Mouse (Mus musculus) neural tube, embryonic 12.5 days (tissue): Measurements from ENCODE around the gene Phlpp2. TPM values are rescaled to one million over a fixed set of nuclear protein-coding genes. Genes with fewer than 3 reads are reported as not detected.
"Not testable (repeated sequence)": the region's sequence is repeated elsewhere in the genome, so short reads cannot be mapped to it uniquely, and the experiment has no call there.

Experiments used
- ATAC-seq: fragments of 200-750 bp; cut with Nextera tagmentation; 2 replicates; pipeline ENCODE4 v1.8.0; 2017; ENCODE audit warnings: low read depth, mild to moderate bottlenecking, moderate TSS enrichment, moderate library complexity; ENCODE audit not compliant: low FRiP score
- H3K27ac ChIP-seq: fragments of 300-500 bp; sonication (generic); 2 replicates; pipeline ENCODE4 v1.5.1; 2016
- H3K27me3 ChIP-seq: fragments of 300-500 bp; sonication (generic); replicated peaks from 2 replicates; pipeline ENCODE4 v1.6.1; 2016; ENCODE audit warnings: mild to moderate bottlenecking
- H3K36me3 ChIP-seq: fragments of 300-500 bp; sonication (generic); 2 replicates; pipeline ENCODE4 v1.6.1; 2016; ENCODE audit warnings: mild to moderate bottlenecking
- H3K4me1 ChIP-seq: fragments of 300-500 bp; sonication (generic); 2 replicates; pipeline ENCODE4 v1.6.1; 2016
- H3K4me2 ChIP-seq: fragments of 300-500 bp; sonication (generic); replicated peaks from 2 replicates; pipeline ENCODE4 v1.6.1; 2016; ENCODE audit warnings: mild to moderate bottlenecking
- H3K4me3 ChIP-seq: fragments of 300-500 bp; sonication (generic); 2 replicates; pipeline ENCODE4 v1.5.1; 2016
- H3K9ac ChIP-seq: fragments of 300-500 bp; sonication (generic); 2 replicates; pipeline ENCODE4 v1.6.1; 2016; ENCODE audit warnings: mild to moderate bottlenecking
- H3K9me3 ChIP-seq: fragments of 300-500 bp; sonication (generic); 2 replicates; pipeline ENCODE4 v1.6.1; 2016; ENCODE audit warnings: mild to moderate bottlenecking
- WGBS: fragments of 180-500 bp; shearing (Covaris S2); methylation state at CpG from one replicate; pipeline ENCODE4 v1.1.7; 2016; 5-methylcytosine and 5-hydroxymethylcytosine counted together
- polyA plus RNA-seq: library from polyadenylated mRNA; unstranded; fragments of >200 nt; fragmentation: Nextera tagmentation; extraction: Ambion mirVana; gene quantifications from 2 replicates; pipeline ENCODE4 v1.2.1, GENCODE M21; 2016

Phlpp2 gene
- polyA plus RNA-seq, 1 experiment from 2014 or later: 3.3 TPM

- Histone ChIP-seq H3K9ac (peak overlapping the region; percentile 93), H3K4me2 (peak overlapping the region; percentile 95), H3K9me3 (no peaks in the 10 kb centered on the region), H3K27ac (peak overlapping the region; percentile 75), H3K4me1 (peaks cover 4% of the 10 kb centered on the region), H3K36me3 (0 out of 2 replicates have a peak, but pooled peaks cover 4% of the 10 kb centered on the region), H3K4me3 (peak overlapping the region; percentile 98), H3K27me3 (no peaks in the 10 kb centered on the region)
- peak; percentile 85 for ATAC-seq
- under 1% methylated on average over 73 of the region's 78 CpGs for WGBS
Measured at GRCm38 (mm10) chr8:109868680-109869361, 479 bp downstream of the Phlpp2 start.

GRCm38 (mm10) chr8:109871056-109871455 is 2.7 kb downstream of the Phlpp2 start:
- 88% methylated on average over 1 of the region's 1 CpGs for WGBS
- no peaks in the 10 kb centered on the region for H3K9me3 ChIP-seq
- no peak overlapping the region for H3K4me2 ChIP-seq
- H3K4me3 ChIP-seq: no peak overlapping the region
- H3K36me3 ChIP-seq: 0 out of 2 replicates have a peak, but pooled peaks cover 4% of the 10 kb centered on the region
- no peak overlapping the region for H3K9ac ChIP-seq
- H3K27me3 ChIP-seq: no peaks in the 10 kb centered on the region
- no peak for ATAC-seq
- peaks cover 4% of the 10 kb centered on the region for H3K4me1 ChIP-seq
- H3K27ac ChIP-seq: no peak overlapping the region

GRCm38 (mm10) chr8:109873800-109874199 is 5.5 kb downstream of the Phlpp2 start:
- H3K4me2 ChIP-seq, H3K9me3 ChIP-seq, ATAC-seq, H3K4me1 ChIP-seq, H3K27ac ChIP-seq, H3K4me3 ChIP-seq, H3K9ac ChIP-seq, H3K27me3 ChIP-seq: not testable (repeated sequence)
- peaks cover 21% of the 10 kb centered on the region for H3K36me3 ChIP-seq
- WGBS: 93% methylated on average over 3 of the region's 3 CpGs

- ATAC-seq: no peak
- H3K27ac ChIP-seq: no peak overlapping the region
- H3K36me3 ChIP-seq: peaks cover 32% of the 10 kb centered on the region
- no peaks in the 10 kb centered on the region for H3K4me1 ChIP-seq
- H3K4me2 ChIP-seq: no peak overlapping the region
- H3K27me3 ChIP-seq: no peaks in the 10 kb centered on the region
- no peak overlapping the region for H3K4me3 ChIP-seq
- 94% methylated on average over 5 of the region's 5 CpGs for WGBS
- H3K9me3 ChIP-seq: no peaks in the 10 kb centered on the region
- H3K9ac ChIP-seq: no peak overlapping the region
Measured at GRCm38 (mm10) chr8:109880012-109880662, 11.8 kb downstream of the Phlpp2 start.

GRCm38 (mm10) chr8:109885294-109885693 is 17.0 kb downstream of the Phlpp2 start:
- Histone ChIP-seq H3K36me3 (peaks cover 23% of the 10 kb centered on the region), H3K9ac (no peak overlapping the region), H3K4me2 (no peak overlapping the region), H3K9me3 (no peaks in the 10 kb centered on the region), H3K27ac (no peak overlapping the region), H3K4me3 (no peak overlapping the region), H3K27me3 (no peaks in the 10 kb centered on the region), H3K4me1 (no peaks in the 10 kb centered on the region)
- ATAC-seq: no peak

- Histone ChIP-seq H3K4me1 (no peaks in the 10 kb centered on the region), H3K4me3 (no peak overlapping the region), H3K9me3 (peaks cover 4% of the 10 kb centered on the region; the same call in 1 of the 2 replicates), H3K4me2 (no peak overlapping the region), H3K9ac (no peak overlapping the region), H3K27me3 (no peaks in the 10 kb centered on the region), H3K36me3 (peaks cover 28% of the 10 kb centered on the region), H3K27ac (no peak overlapping the region)
- WGBS: 95% methylated on average over 1 of the region's 1 CpGs
- no peak for ATAC-seq
Measured at GRCm38 (mm10) chr8:109889211-109889610, 20.9 kb downstream of the Phlpp2 start.

GRCm38 (mm10) chr8:109890794-109891585 is 22.6 kb downstream of the Phlpp2 start:
- 90% methylated on average over 3 of the region's 3 CpGs for WGBS

GRCm38 (mm10) chr8:109894636-109895035 is 26.3 kb downstream of the Phlpp2 start:
- no peaks in the 10 kb centered on the region for H3K27me3 ChIP-seq
- peaks cover 4% of the 10 kb centered on the region; the same call in 1 of the 2 replicates for H3K9me3 ChIP-seq
- 82% methylated on average over 1 of the region's 1 CpGs for WGBS
- no peaks in the 10 kb centered on the region for H3K4me1 ChIP-seq
- no peak overlapping the region for H3K4me3 ChIP-seq
- no peak overlapping the region for H3K4me2 ChIP-seq
- H3K36me3 ChIP-seq: peaks cover 24% of the 10 kb centered on the region
- no peak overlapping the region for H3K27ac ChIP-seq
- no peak for ATAC-seq
- no peak overlapping the region for H3K9ac ChIP-seq

More at GRCm38 (mm10) chr8:109890794-109891585, 22.6 kb downstream of the Phlpp2 start:
- no peaks in the 10 kb centered on the region for H3K27me3 ChIP-seq
- H3K4me1 ChIP-seq: no peaks in the 10 kb centered on the region
- peaks cover 4% of the 10 kb centered on the region; the same call in 1 of the 2 replicates for H3K9me3 ChIP-seq
- ATAC-seq: no peak
- H3K27ac ChIP-seq: no peak overlapping the region
- H3K4me3 ChIP-seq: no peak overlapping the region
- H3K4me2 ChIP-seq: no peak overlapping the region
- peaks cover 32% of the 10 kb centered on the region for H3K36me3 ChIP-seq
- no peak overlapping the region for H3K9ac ChIP-seq

GRCm38 (mm10) chr8:109895355-109895754 is 27.0 kb downstream of the Phlpp2 start:
- H3K9me3 ChIP-seq: peaks cover 4% of the 10 kb centered on the region; the same call in 1 of the 2 replicates
- no peaks in the 10 kb centered on the region for H3K27me3 ChIP-seq
- no peaks in the 10 kb centered on the region for H3K4me1 ChIP-seq
- H3K9ac ChIP-seq: no peak overlapping the region
- peaks cover 17% of the 10 kb centered on the region; the same call in 1 of the 2 replicates for H3K36me3 ChIP-seq
- H3K27ac ChIP-seq: no peak overlapping the region
- ATAC-seq: no peak
- no peak overlapping the region for H3K4me2 ChIP-seq
- no peak overlapping the region for H3K4me3 ChIP-seq
- WGBS: 89% methylated on average over 12 of the region's 12 CpGs

GRCm38 (mm10) chr8:109902379-109902778 is 34.0 kb downstream of the Phlpp2 start:
- H3K9me3 ChIP-seq: no peaks in the 10 kb centered on the region
- no peak for ATAC-seq
- peaks cover 6% of the 10 kb centered on the region for H3K36me3 ChIP-seq

GRCm38 (mm10) chr8:109903909-109904469 is 35.6 kb downstream of the Phlpp2 start:
- 91% methylated on average over 10 of the region's 10 CpGs for WGBS
- ATAC-seq: no peak

More at GRCm38 (mm10) chr8:109902379-109902778, 34.0 kb downstream of the Phlpp2 start:
- no peak overlapping the region for H3K4me2 ChIP-seq
- no peak overlapping the region for H3K27ac ChIP-seq
- H3K9ac ChIP-seq: no peak overlapping the region
- H3K4me3 ChIP-seq: no peak overlapping the region
- no peaks in the 10 kb centered on the region for H3K27me3 ChIP-seq
- H3K4me1 ChIP-seq: no peaks in the 10 kb centered on the region

More at GRCm38 (mm10) chr8:109903909-109904469, 35.6 kb downstream of the Phlpp2 start:
- no peaks in the 10 kb centered on the region for H3K9me3 ChIP-seq
- no peaks in the 10 kb centered on the region for H3K27me3 ChIP-seq
- no peak overlapping the region for H3K4me2 ChIP-seq
- H3K9ac ChIP-seq: no peak overlapping the region
- no peaks in the 10 kb centered on the region for H3K4me1 ChIP-seq
- H3K27ac ChIP-seq: no peak overlapping the region
- H3K36me3 ChIP-seq: peaks cover 9% of the 10 kb centered on the region
- no peak overlapping the region for H3K4me3 ChIP-seq
